Mouse (Mus musculus) stomach, adult 2 months (tissue): ENCODE results near the gene Pde6b. TPM values are rescaled to one million over a fixed set of nuclear protein-coding genes. Genes with fewer than 3 reads are reported as not detected.

ENCODE experiments used
- polyA plus RNA-seq: library from polyadenylated mRNA; depleted of rRNA; stranded (reverse); fragments of >200 nt; gene quantifications from 2 replicates; pipeline ENCODE4 v1.2.3, GENCODE M21; 2012; rRNA removed

The Pde6b gene
- polyA plus RNA-seq = not detected in 2 replicates

GRCm38 (mm10) chr5:108388201-108388600, at the start of gene Pde6b:
Gene Pde6b, plus strand, starts transcription at chr5:108388391.

GRCm38 (mm10) chr5:108367871-108368332, 20.3 kb upstream of the Pde6b start, which contains the start of gene Gm42517:
Gene Gm42517, minus strand, starts transcription at chr5:108367922.

GRCm38 (mm10) chr5:108433804-108434587, 45.8 kb downstream of the Pde6b start, which contains the start of gene Atp5k:
Gene Atp5k, minus strand, starts transcription at chr5:108434448.

GRCm38 (mm10) chr5:108448785-108449668, 60.8 kb downstream of the Pde6b start, which contains the start of gene Mfsd7a:
Gene Mfsd7a, minus strand, starts transcription at chr5:108448891.

GRCm38 (mm10) chr5:108461082-108462065, 73.2 kb downstream of the Pde6b start, which contains the start of gene Pcgf3:
Gene Pcgf3, plus strand, starts transcription at chr5:108461232.

Other genes with a start within 250 kb of the Pde6b start
- 7.7 and 9.8 TPM in 2 replicates for gene Dr1, start 119.5 kb upstream of the Pde6b start, polyA plus RNA-seq
- 2.2 and 2.9 TPM in 2 replicates for gene Pigg, start 75.8 kb upstream of the Pde6b start, polyA plus RNA-seq
- gene Gm42517, start 20.5 kb upstream of the Pde6b start, polyA plus RNA-seq = 0.87 and 1.1 TPM in 2 replicates
- 23.2 and 25.8 TPM in 2 replicates for gene Atp5k, start 46.1 kb downstream of the Pde6b start, polyA plus RNA-seq
- gene Mfsd7a, start 60.5 kb downstream of the Pde6b start, polyA plus RNA-seq = 14.7 and 20.7 TPM in 2 replicates
- 4.5 and 6.3 TPM in 2 replicates for gene Pcgf3, start 72.8 kb downstream of the Pde6b start, polyA plus RNA-seq
- 0.22 and 0.42 TPM in 2 replicates for gene Cplx1, start 161.6 kb downstream of the Pde6b start, polyA plus RNA-seq
- gene Gak, start 241.4 kb downstream of the Pde6b start, polyA plus RNA-seq = 48.0 and 52.9 TPM in 2 replicates
- 19.2 and 21.3 TPM in 2 replicates for gene Tmem175, start 241.4 kb downstream of the Pde6b start, polyA plus RNA-seq